In genomic region chr11:120048252-120048556, GRCm38 (mm10) we compare ENCODE assay signal across 8 mouse cellular contexts. TPM values are rescaled to one million over a fixed set of nuclear protein-coding genes. Genes with fewer than 3 reads are reported as not detected.
DNase-seq lines count a peak whose midpoint lies in the region; ATAC-seq and TF ChIP-seq lines count a peak whose summit lies in the region.

No protein-coding gene starts in this region.

- intact Hi-C loops in left cerebral cortex, adult 2 months (cut with DNase I): no loop called here

- DNase-seq in left cerebral cortex, adult 2 months (ENCODE audit: extremely low spot score in 1 of 2, low spot score in 2 of 2): peak; percentile 66 to 70
- DNase-seq in left cerebral cortex, adult 11 months (ENCODE audit: low spot score): no peak
- peak; percentile 61 for DNase-seq in embryonic facial prominence, embryonic 10.5 days (ENCODE audit: low spot score)
- DNase-seq in intestine, embryonic 14.5 days (ENCODE audit: low spot score): no peak
- no peak for DNase-seq in adrenal gland, adult 18-20 months (ENCODE audit: low spot score in 2 of 2)
- no peak for DNase-seq in kidney, adult 18-20 months

- peak overlapping the region; percentile 92 for H3K4me3 ChIP-seq in left cerebral cortex, adult 2 months
- peak overlapping the region; percentile 77 for H3K4me3 ChIP-seq in embryonic facial prominence, embryonic 10.5 days
- 0 out of 2 replicates have a peak overlapping the region, but pooled peaks have one; percentile 55 for H3K4me3 ChIP-seq in intestine, embryonic 14.5 days (ENCODE audit: low read depth, low read length)
- peak overlapping the region; percentile 81 for H3K4me3 ChIP-seq in midbrain, embryonic 15.5 days

- peak; percentile 34; the same call in 1 of the 2 replicates for ATAC-seq in intestine, embryonic 14.5 days (replicated peaks; ENCODE audit: low FRiP score, low TSS enrichment, low read depth)
- peak; percentile 25 for ATAC-seq in midbrain, embryonic 15.5 days (replicated peaks)
- ATAC-seq in CD4-positive, CD25-positive, alpha-beta regulatory T cell, adult 4 months: no peak

- TF ChIP-seq CTCF in left cerebral cortex, adult 2 months (IDR thresholded peaks at IDR 0.05): peak; percentile 44

- H3K36me3 ChIP-seq in embryonic facial prominence, embryonic 10.5 days (replicated peaks): no peaks in the 10 kb centered on the region
- no peaks in the 10 kb centered on the region for H3K36me3 ChIP-seq in intestine, embryonic 14.5 days (ENCODE audit: control insufficient read depth, insufficient read depth, low read length)
- no peaks in the 10 kb centered on the region for H3K36me3 ChIP-seq in midbrain, embryonic 15.5 days (replicated peaks)

- H3K27ac ChIP-seq in left cerebral cortex, adult 2 months: peak overlapping the region; percentile 96
- 0 out of 2 replicates have a peak overlapping the region, but pooled peaks have one; percentile 82 for H3K27ac ChIP-seq in embryonic facial prominence, embryonic 10.5 days (replicated peaks)
- no peak overlapping the region for H3K27ac ChIP-seq in intestine, embryonic 14.5 days (ENCODE audit: low read depth)
- peak overlapping the region; percentile 93 for H3K27ac ChIP-seq in midbrain, embryonic 15.5 days

- no peaks in the 10 kb centered on the region for H3K9me3 ChIP-seq in embryonic facial prominence, embryonic 10.5 days
- H3K9me3 ChIP-seq in intestine, embryonic 14.5 days (ENCODE audit: control insufficient read depth, low read length): no peaks in the 10 kb centered on the region
- H3K9me3 ChIP-seq in midbrain, embryonic 15.5 days: no peaks in the 10 kb centered on the region

- H3K4me2 ChIP-seq in intestine, embryonic 14.5 days (ENCODE audit: low read length): peak overlapping the region; percentile 93
- peak overlapping the region; percentile 93 for H3K4me2 ChIP-seq in midbrain, embryonic 15.5 days

- peaks cover 59% of the 10 kb centered on the region for H3K4me1 ChIP-seq in embryonic facial prominence, embryonic 10.5 days
- peaks cover 27% of the 10 kb centered on the region for H3K4me1 ChIP-seq in intestine, embryonic 14.5 days (replicated peaks; ENCODE audit: control insufficient read depth, insufficient read depth, low read length)
- peaks cover 56% of the 10 kb centered on the region for H3K4me1 ChIP-seq in midbrain, embryonic 15.5 days

- WGBS in embryonic facial prominence, embryonic 10.5 days: 3% methylated on average over 23 of the region's 23 CpGs
- WGBS in intestine, embryonic 14.5 days: 8% methylated on average over 22 of the region's 23 CpGs
- WGBS in midbrain, embryonic 15.5 days: under 1% methylated on average over 23 of the region's 23 CpGs

- no peak overlapping the region for H3K9ac ChIP-seq in intestine, embryonic 14.5 days (ENCODE audit: low read length)
- peak overlapping the region; percentile 89 for H3K9ac ChIP-seq in midbrain, embryonic 15.5 days

- H3K27me3 ChIP-seq in embryonic facial prominence, embryonic 10.5 days (replicated peaks; ENCODE audit: low read depth, poor library complexity, severe bottlenecking): peaks cover 76% of the 10 kb centered on the region
- peaks cover 29% of the 10 kb centered on the region for H3K27me3 ChIP-seq in intestine, embryonic 14.5 days (replicated peaks; ENCODE audit: control insufficient read depth, insufficient read depth, low read length)
- no peaks in the 10 kb centered on the region for H3K27me3 ChIP-seq in midbrain, embryonic 15.5 days (replicated peaks)

RNA-seq across cellular contexts. Expression of gene Aatk, which starts 1.2 kb away (rescaled TPM):
- 100 to 1,000 TPM; 193 to 203 TPM for total RNA-seq in left cerebral cortex, adult 2 months (2021)
- polyA plus RNA-seq in embryonic facial prominence, embryonic 10.5 days (2016; fragmentation: Nextera tagmentation; extraction: Ambion mirVana): 0.84 and 1.6 TPM in 2 replicates
- 4.2 and 4.5 TPM in 2 replicates for polyA plus RNA-seq in intestine, embryonic 14.5 days (2014; fragmentation: Nextera tagmentation; extraction: Ambion mirVana)
- 45.3 and 45.5 TPM in 2 replicates for polyA plus RNA-seq in midbrain, embryonic 15.5 days (2015; fragmentation: Nextera tagmentation; extraction: Ambion mirVana)
- 10 to 100 TPM; 10.3 to 22.0 TPM for total RNA-seq in adrenal gland, adult 18-20 months (2021)
- not detected for polyA plus RNA-seq in CD4-positive, CD25-positive, alpha-beta regulatory T cell, adult 4 months (2017; shearing (Covaris generic))

RNA-seq across cellular contexts. Expression of gene Cep131, which starts 38.4 kb away (rescaled TPM):
- 10 to 100 TPM; 33.8 to 37.1 TPM for total RNA-seq in left cerebral cortex, adult 2 months (2021)
- polyA plus RNA-seq in embryonic facial prominence, embryonic 10.5 days (2016; fragmentation: Nextera tagmentation; extraction: Ambion mirVana): 43.0 and 46.9 TPM in 2 replicates
- polyA plus RNA-seq in intestine, embryonic 14.5 days (2014; fragmentation: Nextera tagmentation; extraction: Ambion mirVana): 21.8 and 23.6 TPM in 2 replicates
- 35.0 and 35.6 TPM in 2 replicates for polyA plus RNA-seq in midbrain, embryonic 15.5 days (2015; fragmentation: Nextera tagmentation; extraction: Ambion mirVana)
- 10 to 100 TPM; 11.7 to 90.0 TPM for total RNA-seq in adrenal gland, adult 18-20 months (2021)
- under 1 TPM in 1 of 2 experiments, not detected in 1; 0.47 TPM for polyA plus RNA-seq in CD4-positive, CD25-positive, alpha-beta regulatory T cell, adult 4 months (2017; shearing (Covaris generic))

RNA-seq across cellular contexts. Expression of gene Tepsin, which starts 50.3 kb away (rescaled TPM):
- 10 to 100 TPM; 15.9 to 16.9 TPM for total RNA-seq in left cerebral cortex, adult 2 months (2021)
- polyA plus RNA-seq in embryonic facial prominence, embryonic 10.5 days (2016; fragmentation: Nextera tagmentation; extraction: Ambion mirVana): 20.2 and 21.4 TPM in 2 replicates
- polyA plus RNA-seq in intestine, embryonic 14.5 days (2014; fragmentation: Nextera tagmentation; extraction: Ambion mirVana): 13.3 and 16.5 TPM in 2 replicates
- polyA plus RNA-seq in midbrain, embryonic 15.5 days (2015; fragmentation: Nextera tagmentation; extraction: Ambion mirVana): 23.6 and 24.2 TPM in 2 replicates
- 10 to 100 TPM; 12.3 to 15.4 TPM for total RNA-seq in adrenal gland, adult 18-20 months (2021)
- polyA plus RNA-seq in CD4-positive, CD25-positive, alpha-beta regulatory T cell, adult 4 months (2017; shearing (Covaris generic)): 10 to 100 TPM in 1 of 2 experiments, 1 to 10 TPM in 1; 9.2 to 12.1 TPM

RNA-seq across cellular contexts. Expression of gene Ndufaf8, which starts 50.5 kb away (rescaled TPM):
- 10 to 100 TPM; 33.7 to 38.6 TPM for total RNA-seq in left cerebral cortex, adult 2 months (2021)
- 82.0 and 87.7 TPM in 2 replicates for polyA plus RNA-seq in embryonic facial prominence, embryonic 10.5 days (2016; fragmentation: Nextera tagmentation; extraction: Ambion mirVana)
- polyA plus RNA-seq in intestine, embryonic 14.5 days (2014; fragmentation: Nextera tagmentation; extraction: Ambion mirVana): 98.4 and 106 TPM in 2 replicates
- polyA plus RNA-seq in midbrain, embryonic 15.5 days (2015; fragmentation: Nextera tagmentation; extraction: Ambion mirVana): 51.4 and 53.5 TPM in 2 replicates
- total RNA-seq in adrenal gland, adult 18-20 months (2021): 10 to 100 TPM; 54.9 to 62.9 TPM
- polyA plus RNA-seq in CD4-positive, CD25-positive, alpha-beta regulatory T cell, adult 4 months (2017; shearing (Covaris generic)): 10 to 100 TPM; 77.9 to 85.0 TPM

Comparison
In these comparisons a context has a peak if more than half of its experiments do, and no peak if none do; other contexts are left out.
1. DNase-seq: peak in left cerebral cortex, adult 2 months (2 of 2) and embryonic facial prominence, embryonic 10.5 days (single experiment); none in left cerebral cortex, adult 11 months (single experiment), intestine, embryonic 14.5 days (single experiment), adrenal gland, adult 18-20 months (0 of 2) and kidney, adult 18-20 months (single experiment).
2. RNA of gene Cep131, which starts 38.4 kb away (polyA plus RNA-seq): 43.0 to 46.9 TPM in embryonic facial prominence, embryonic 10.5 days, 35.0 to 35.6 TPM in midbrain, embryonic 15.5 days and 21.8 to 23.6 TPM in intestine, embryonic 14.5 days; 0.47 TPM in CD4-positive, CD25-positive, alpha-beta regulatory T cell, adult 4 months; every median in the first group is over 10 times any median in the second.
3. Peak in every context shown above with its lines, with median percentiles within 50 percentile points of each other: H3K4me3 ChIP-seq.